Mouse (Mus musculus) subcutaneous adipose tissue, adult 2 months (tissue): ENCODE measurements around the gene Spata31d1c. TPM values are rescaled to one million over a fixed set of nuclear protein-coding genes. Genes with fewer than 3 reads are reported as not detected.

Experiments used
- polyA plus RNA-seq: library from polyadenylated mRNA; depleted of rRNA; stranded (reverse); fragments of >200 nt; gene quantifications from 2 replicates; pipeline ENCODE4 v1.2.3, GENCODE M21; 2012; ENCODE audit warnings: low replicate concordance; rRNA removed

Spata31d1c gene
- not detected in 2 replicates for polyA plus RNA-seq

DNA sequence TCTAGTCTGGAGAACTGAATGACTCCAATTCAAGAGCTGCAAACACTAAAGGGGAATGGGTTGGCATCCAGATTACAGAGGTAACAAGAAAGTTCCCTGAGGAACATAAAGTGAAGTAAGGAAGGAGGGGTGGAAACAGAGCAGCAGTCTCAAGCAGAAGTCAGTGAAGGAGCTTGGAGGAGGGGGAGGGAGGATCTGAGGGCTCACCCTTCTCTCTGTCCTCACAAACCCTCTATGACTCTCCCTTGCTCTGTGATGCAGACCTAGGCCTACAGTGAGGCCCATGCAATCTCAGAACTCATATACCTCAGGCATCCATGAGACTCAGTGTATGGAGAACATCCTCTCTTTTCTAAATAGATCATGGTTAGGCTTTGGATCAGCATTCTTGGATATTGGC is at the start of gene Spata31d1c:
Gene Spata31d1c, plus strand, starts transcription at position 301 of the 400 bp plus-strand sequence.

DNA sequence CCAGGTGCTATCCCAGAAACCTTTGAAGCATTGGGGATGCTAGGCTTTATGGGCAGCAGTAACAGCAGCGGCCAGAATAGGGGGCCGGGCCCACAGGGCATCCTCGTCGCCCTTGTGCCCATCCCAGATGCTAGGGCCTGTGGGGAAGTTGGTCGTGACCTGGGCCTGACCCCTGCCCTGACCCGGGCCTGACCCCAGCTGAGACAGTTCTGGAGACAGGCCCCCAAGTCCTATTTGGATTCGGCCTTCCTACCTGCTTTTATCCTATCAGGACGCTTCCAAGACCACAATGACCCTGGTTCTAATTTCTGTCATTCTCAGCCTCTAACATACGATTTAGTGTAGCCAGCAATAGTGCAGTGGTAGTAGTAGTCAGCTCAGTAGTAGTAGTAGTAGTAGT is 19.8 kb downstream of the Spata31d1c start, which contains the start of gene Prss47:
Gene Prss47, minus strand, starts transcription at position 101 of the 400 bp plus-strand sequence.

Other genes starting within 250 kb of the Spata31d1c start
- 0.01 and 0.66 TPM in 2 replicates for gene Cntnap3, start 129.1 kb upstream of the Spata31d1c start, polyA plus RNA-seq
- gene Spata31, start 115.7 kb upstream of the Spata31d1c start, polyA plus RNA-seq = not detected in 2 replicates
- not detected in 2 replicates for gene Prss47, start 19.7 kb downstream of the Spata31d1c start, polyA plus RNA-seq
- 21.9 and 22.4 TPM in 2 replicates for gene Mfsd14b, start 79.9 kb downstream of the Spata31d1c start, polyA plus RNA-seq
- not detected in 2 replicates for gene Olfr465-ps1, start 105.0 kb downstream of the Spata31d1c start, polyA plus RNA-seq
- not detected in 2 replicates for gene Olfr466, start 117.2 kb downstream of the Spata31d1c start, polyA plus RNA-seq
- gene Nlrp4f, start 172.9 kb downstream of the Spata31d1c start, polyA plus RNA-seq = not detected in 2 replicates
- gene Gm10775, start 226.5 kb downstream of the Spata31d1c start, polyA plus RNA-seq = 0.10 TPM in 1 of 2 replicates, not detected in the other
- 18.1 and 25.4 TPM in 2 replicates for gene Zfp369, start 245.8 kb downstream of the Spata31d1c start, polyA plus RNA-seq